Mouse (Mus musculus) thymus, postnatal 25 days (tissue): ENCODE measurements around the gene C1qb.

ENCODE experiments used
- DNase-seq: peaks from one replicate; pipeline ENCODE4 v3.0.0; 2022

Gene C1qb

GRCm38 (mm10) chr4:136842033-136842432 is 44.0 kb downstream of the C1qb start:
- no peak for DNase-seq

- DNase-seq = peak; percentile 86
Measured at GRCm38 (mm10) chr4:136841056-136841455, 44.9 kb downstream of the C1qb start.

- DNase-seq = no peak
Measured at GRCm38 (mm10) chr4:136838462-136838861, 47.5 kb downstream of the C1qb start.

GRCm38 (mm10) chr4:136838026-136838425 is 48.0 kb downstream of the C1qb start:
- DNase-seq = no peak

GRCm38 (mm10) chr4:136836387-136836931 is 49.5 kb downstream of the C1qb start:
- no peak for DNase-seq

- DNase-seq = peak; percentile 83
Measured at GRCm38 (mm10) chr4:136835621-136836386, 50.2 kb downstream of the C1qb start, which contains the start of gene Ephb2. Gene Ephb2 (minus strand): TSS chr4:136835988.

GRCm38 (mm10) chr4:136834815-136835620 is 51.0 kb downstream of the C1qb start:
- DNase-seq = no peak

GRCm38 (mm10) chr4:136834439-136834814 is 51.6 kb downstream of the C1qb start:
- DNase-seq = no peak

- DNase-seq = no peak
Measured at GRCm38 (mm10) chr4:136833619-136834351, 52.2 kb downstream of the C1qb start.

- DNase-seq = peak; percentile 45
Measured at GRCm38 (mm10) chr4:136832559-136833232, 53.3 kb downstream of the C1qb start.

- DNase-seq = no peak
Measured at GRCm38 (mm10) chr4:136830272-136830823, 55.6 kb downstream of the C1qb start.
